Mouse (Mus musculus) C2C12 (cell line): ENCODE results near the gene Rdh5. TPM values are rescaled to one million over a fixed set of nuclear protein-coding genes. Genes with fewer than 3 reads are reported as not detected.
A peak's percentile ranks its signal among the peaks of the same experiment; 100 is the strongest.

Experiments
- H3K27me3 ChIP-seq: one replicate; pipeline ENCODE4 v1.6.1; 2011; ENCODE audit not compliant: control insufficient read depth, insufficient read depth, insufficient read length
- H3K36me3 ChIP-seq: one replicate; pipeline ENCODE4 v1.6.1; 2011; ENCODE audit not compliant: control insufficient read depth, insufficient read depth
- H3K4me3 ChIP-seq: one replicate; pipeline ENCODE4 v1.5.1; 2011; ENCODE audit warnings: mild to moderate bottlenecking, control low read depth; ENCODE audit not compliant: poor library complexity, insufficient read depth, severe bottlenecking
- H3K79me2 ChIP-seq: one replicate; pipeline ENCODE4 v1.6.1; 2011; ENCODE audit not compliant: control insufficient read depth, insufficient read depth
- H3K79me3 ChIP-seq: one replicate; pipeline ENCODE4 v1.6.1; 2011; ENCODE audit warnings: low read depth, control low read depth
- H3ac ChIP-seq: one replicate; pipeline ENCODE3; 2011; ENCODE audit warnings: low read depth; ENCODE audit not compliant: control insufficient read depth, insufficient read length
- CEBPB ChIP-seq: IDR thresholded peaks from one replicate; pipeline ENCODE4 v1.6.1; 2011; ENCODE audit warnings: low read depth, mild to moderate bottlenecking, control low read depth, moderate library complexity
- CTCF ChIP-seq: IDR thresholded peaks from one replicate; pipeline ENCODE4 v1.5.1; 2011; ENCODE audit not compliant: control insufficient read depth, insufficient read depth, insufficient read length
- FOSL1 ChIP-seq: IDR thresholded peaks from one replicate; pipeline ENCODE4 v1.8.0; 2011; ENCODE audit warnings: mild to moderate bottlenecking, low read length; ENCODE audit not compliant: poor library complexity, insufficient read depth, severe bottlenecking
- MAX ChIP-seq: IDR thresholded peaks from one replicate; pipeline ENCODE4 v1.6.1; 2011; ENCODE audit warnings: mild to moderate bottlenecking, control low read depth
- MYOD1 ChIP-seq: IDR thresholded peaks from one replicate; pipeline ENCODE4 v1.6.1; 2011; ENCODE audit warnings: low read depth; ENCODE audit not compliant: control insufficient read depth, insufficient read length
- MYOG ChIP-seq: IDR thresholded peaks from one replicate; pipeline ENCODE4 v1.6.1; 2011; ENCODE audit not compliant: control insufficient read depth, insufficient read length; ENCODE audit errors: extremely low read depth
- USF1 ChIP-seq: IDR thresholded peaks from one replicate; pipeline ENCODE4 v1.6.1; 2011; ENCODE audit warnings: low read depth, mild to moderate bottlenecking, control low read depth, moderate library complexity
- polyA plus RNA-seq: library from polyadenylated mRNA; unstranded; fragments of >200 nt; fragmentation: generic; extraction: Trizol; gene quantifications from one replicate; pipeline ENCODE4 v1.2.1, GENCODE M21; 2012; ENCODE audit warnings: missing spikeins

The Rdh5 gene
- polyA plus RNA-seq, 1 experiment, result 12.6 TPM

DNA sequence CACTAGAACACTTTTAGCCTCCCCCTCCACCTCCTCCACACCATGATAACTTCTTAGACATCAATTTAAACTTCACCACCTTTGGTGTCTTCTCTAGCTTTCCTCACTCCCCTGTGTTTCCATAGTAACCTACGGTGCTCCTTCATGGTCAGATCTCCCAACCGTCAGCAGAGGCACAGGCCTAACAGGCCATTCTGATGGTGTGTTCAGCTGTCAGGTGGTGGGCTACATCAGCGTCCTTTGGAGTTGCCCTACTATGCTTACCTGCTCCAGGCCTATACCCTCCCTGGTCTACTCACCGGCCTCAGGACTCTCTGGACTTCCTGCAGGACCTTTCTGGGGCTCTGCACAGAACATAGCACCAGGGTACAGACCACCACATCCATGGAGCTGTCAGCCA, 37.5 kb upstream of the Rdh5 start:
- Histone ChIP-seq H3ac (no peak overlapping the region), H3K79me3 (no peaks in the 10 kb centered on the region), H3K36me3 (peaks cover 9% of the 10 kb centered on the region), H3K79me2 (no peaks in the 10 kb centered on the region), H3K4me3 (no peak overlapping the region), H3K27me3 (no peaks in the 10 kb centered on the region)
- TF ChIP-seq MYOD1 (no peak), USF1 (no peak), FOSL1 (no peak), MYOG (no peak), MAX (no peak), CTCF (no peak), CEBPB (no peak)

DNA sequence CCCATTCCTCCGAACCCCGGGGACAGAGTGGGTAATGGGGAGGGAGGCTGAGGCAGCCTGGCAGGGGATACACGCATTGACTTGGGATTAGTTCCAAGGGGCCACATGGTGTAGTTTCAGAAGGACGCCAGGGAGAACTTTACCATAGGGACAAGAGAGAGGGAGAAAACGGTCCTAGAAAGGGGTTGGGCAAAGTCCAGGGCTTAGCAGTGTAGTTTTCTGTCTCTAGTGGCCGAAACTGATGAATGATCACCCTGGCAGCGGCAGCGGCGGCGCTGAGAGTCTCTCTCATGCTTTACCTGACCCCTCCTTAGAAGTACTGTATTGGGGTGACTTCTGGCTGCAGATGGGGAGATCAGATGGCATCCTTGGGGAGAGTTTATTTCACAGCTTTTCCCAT, 35.7 kb upstream of the Rdh5 start:
- TF ChIP-seq USF1 (no peak), MYOG (no peak), CEBPB (no peak), MAX (no peak), FOSL1 (no peak), CTCF (no peak), MYOD1 (no peak)

DNA sequence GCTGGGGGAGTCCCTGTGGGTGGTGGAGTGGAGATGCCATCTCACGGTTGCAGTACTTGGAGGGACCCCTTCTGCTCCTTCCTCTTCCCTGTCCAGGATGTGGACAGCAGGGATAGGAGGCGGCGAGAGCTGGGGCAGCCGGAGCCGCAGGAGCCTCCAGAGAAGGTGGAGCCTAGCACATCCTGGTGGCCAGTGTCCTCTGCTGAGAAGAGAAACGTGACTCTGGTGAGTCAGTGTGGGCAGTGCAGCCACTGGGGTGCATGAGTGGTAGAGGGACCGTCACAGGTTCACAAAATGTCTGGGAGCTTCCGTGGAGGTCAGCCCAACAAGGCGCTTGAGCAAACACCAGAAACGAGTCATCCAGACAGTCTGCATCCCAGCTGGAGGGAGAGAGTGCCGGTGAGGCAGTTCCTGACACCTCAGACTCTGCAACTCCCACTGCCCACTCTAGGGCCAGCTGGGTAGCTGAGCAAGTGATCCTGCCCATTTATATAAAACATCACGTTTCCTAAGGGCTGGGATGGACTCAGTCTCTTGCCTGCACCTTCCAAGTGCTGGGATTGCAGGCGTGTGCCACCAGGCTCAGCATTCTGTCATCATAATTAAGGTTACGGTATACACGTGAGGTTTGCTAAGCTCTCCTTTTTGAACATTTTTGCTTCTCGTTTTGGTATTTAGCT, 27.7 kb upstream of the Rdh5 start:
- Histone ChIP-seq H3K79me3 (no peaks in the 10 kb centered on the region), H3K4me3 (no peak overlapping the region), H3ac (no peak overlapping the region), H3K79me2 (no peaks in the 10 kb centered on the region), H3K36me3 (peaks cover 73% of the 10 kb centered on the region), H3K27me3 (no peaks in the 10 kb centered on the region)
- TF ChIP-seq MYOD1, result no peak
- no peak for TF ChIP-seq FOSL1

More for the DNA sequence above, 35.7 kb upstream of the Rdh5 start:
- H3ac ChIP-seq, result no peak overlapping the region
- H3K4me3 ChIP-seq, result no peak overlapping the region
- H3K27me3 ChIP-seq, result no peaks in the 10 kb centered on the region
- H3K79me3 ChIP-seq, result no peaks in the 10 kb centered on the region
- H3K79me2 ChIP-seq, result no peaks in the 10 kb centered on the region
- peaks cover 19% of the 10 kb centered on the region for H3K36me3 ChIP-seq

DNA sequence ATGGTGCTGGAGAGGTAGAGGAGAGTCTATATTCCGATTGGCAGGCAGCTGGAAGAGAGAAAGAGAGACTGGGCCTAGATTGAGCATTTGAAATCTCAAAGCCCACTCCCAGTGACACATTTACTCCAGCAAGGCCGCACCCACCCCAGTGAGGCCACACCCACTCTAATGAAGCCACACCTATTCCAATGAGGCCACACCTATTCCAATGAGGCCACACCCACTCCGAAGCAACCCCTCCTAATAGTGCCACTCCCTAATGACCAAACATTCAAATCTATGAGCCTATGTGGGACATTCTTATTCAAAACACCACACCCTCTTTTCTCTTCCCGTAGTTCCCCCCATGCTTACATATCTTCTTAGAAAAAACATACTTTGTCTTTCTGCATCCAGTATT, 24.8 kb upstream of the Rdh5 start:
- Histone ChIP-seq H3K27me3 (no peaks in the 10 kb centered on the region), H3K4me3 (no peak overlapping the region), H3ac (no peak overlapping the region), H3K79me3 (no peaks in the 10 kb centered on the region), H3K36me3 (peaks cover 72% of the 10 kb centered on the region), H3K79me2 (no peaks in the 10 kb centered on the region)
- no peak for TF ChIP-seq CTCF
- no peak for TF ChIP-seq MYOG
- TF ChIP-seq MAX, result no peak
- TF ChIP-seq MYOD1, result no peak
- TF ChIP-seq CEBPB, result no peak
- TF ChIP-seq USF1, result no peak
- TF ChIP-seq FOSL1, result no peak

DNA sequence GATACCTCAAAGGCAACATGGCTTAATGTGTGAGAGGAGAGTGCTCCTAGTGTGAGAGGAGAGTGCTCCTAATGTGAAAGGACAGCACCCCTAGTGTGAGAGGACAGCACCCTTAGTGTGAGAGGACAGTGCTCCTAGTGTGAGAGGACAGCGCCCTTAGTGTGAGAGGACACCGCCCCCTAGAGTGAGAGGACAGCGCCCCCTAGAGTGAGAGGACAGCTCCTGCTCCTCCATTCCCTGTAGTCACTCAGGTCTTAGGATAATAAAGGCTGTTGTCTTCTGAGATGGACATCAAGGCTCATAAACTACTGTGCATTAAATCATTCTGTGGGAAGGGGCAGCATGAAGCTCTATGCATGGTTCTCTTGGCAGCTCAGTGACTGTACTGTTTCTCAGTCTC, 23.0 kb upstream of the Rdh5 start:
- H3K79me2 ChIP-seq, result peaks cover 6% of the 10 kb centered on the region
- no peak overlapping the region for H3K4me3 ChIP-seq
- H3K36me3 ChIP-seq, result peaks cover 70% of the 10 kb centered on the region
- TF ChIP-seq CTCF, result peak; percentile 80
- no peak for TF ChIP-seq USF1
- H3ac ChIP-seq, result no peak overlapping the region
- no peaks in the 10 kb centered on the region for H3K79me3 ChIP-seq
- no peaks in the 10 kb centered on the region for H3K27me3 ChIP-seq

DNA sequence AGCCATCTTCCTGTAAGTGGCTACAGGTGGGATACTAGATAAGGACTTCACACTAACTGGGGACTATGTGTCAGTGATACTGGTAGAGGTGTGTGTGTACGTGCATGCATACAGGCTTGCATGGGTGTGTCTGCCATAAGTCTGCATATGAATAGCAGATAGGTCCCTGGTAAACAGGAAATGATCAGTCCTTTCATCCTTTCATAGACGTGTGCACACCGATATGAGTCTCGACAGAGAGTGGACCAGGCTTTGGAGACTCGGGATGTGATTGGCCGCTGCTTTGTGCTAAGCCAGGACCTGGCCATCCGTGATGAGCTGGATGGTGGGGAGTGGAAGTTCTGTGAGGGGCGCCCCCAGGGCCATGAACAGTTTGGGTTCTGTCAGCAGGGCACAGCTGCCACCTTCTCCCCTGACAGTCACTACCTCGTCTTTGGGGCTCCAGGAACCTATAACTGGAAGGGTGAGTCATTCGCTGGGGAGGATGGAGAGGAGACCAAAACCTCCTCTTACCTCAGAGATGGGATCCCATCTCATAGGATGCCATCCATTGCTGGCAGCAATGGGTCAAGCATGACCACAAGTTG, 17.9 kb upstream of the Rdh5 start:
- peaks cover 51% of the 10 kb centered on the region for H3K79me2 ChIP-seq
- H3K36me3 ChIP-seq, result peaks cover 38% of the 10 kb centered on the region
- no peak overlapping the region for H3ac ChIP-seq
- H3K79me3 ChIP-seq, result peaks cover 20% of the 10 kb centered on the region
- H3K27me3 ChIP-seq, result no peaks in the 10 kb centered on the region
- H3K4me3 ChIP-seq, result no peak overlapping the region
- TF ChIP-seq MAX (no peak), MYOG (no peak), USF1 (no peak), FOSL1 (no peak), MYOD1 (no peak), CEBPB (no peak), CTCF (no peak)
